Mouse (Mus musculus): ENCODE measurements around the gene Rmi1.

DNA sequence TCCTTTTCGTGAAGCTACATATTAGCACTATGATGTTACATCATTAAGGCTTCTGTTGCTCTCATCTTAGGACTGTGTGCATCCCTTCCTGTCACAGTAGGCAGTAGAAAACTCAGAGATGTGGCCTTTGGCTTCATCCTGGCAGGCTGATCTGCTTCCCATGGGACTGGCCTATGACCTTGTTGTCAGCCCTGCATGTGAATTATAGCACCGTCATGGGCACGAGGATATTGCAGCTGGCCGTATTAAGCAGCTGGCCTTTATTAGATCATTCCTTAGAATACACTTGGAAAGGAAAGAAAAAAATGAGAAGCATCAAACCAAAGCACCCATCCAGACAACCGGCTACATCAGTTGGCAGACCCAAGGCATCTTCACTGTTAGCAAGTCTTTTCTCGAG is 13.3 kb downstream of the Rmi1 start:
- TF ChIP-seq POLR2A (IDR thresholded peaks at IDR 0.05; ENCODE audit: insufficient read depth, low read length) (no peak), EP300 (IDR thresholded peaks at IDR 0.05; ENCODE audit: insufficient read depth, low read depth, low read length) (no peak), CTCF (IDR thresholded peaks at IDR 0.05; ENCODE audit: low read depth, low read length) (no peak)

All from ES-Bruce4 (cell line).